Mouse (Mus musculus): ENCODE measurements at regions not wholly inside any gene's neighbourhood (a gene's known extent, or its start where the extent isn't known, plus 50 kb on each side); places are given as distances from the start of the nearest gene placed in this dataset.
A peak's percentile ranks its signal among the peaks of the same experiment; 100 is the strongest.

DNA sequence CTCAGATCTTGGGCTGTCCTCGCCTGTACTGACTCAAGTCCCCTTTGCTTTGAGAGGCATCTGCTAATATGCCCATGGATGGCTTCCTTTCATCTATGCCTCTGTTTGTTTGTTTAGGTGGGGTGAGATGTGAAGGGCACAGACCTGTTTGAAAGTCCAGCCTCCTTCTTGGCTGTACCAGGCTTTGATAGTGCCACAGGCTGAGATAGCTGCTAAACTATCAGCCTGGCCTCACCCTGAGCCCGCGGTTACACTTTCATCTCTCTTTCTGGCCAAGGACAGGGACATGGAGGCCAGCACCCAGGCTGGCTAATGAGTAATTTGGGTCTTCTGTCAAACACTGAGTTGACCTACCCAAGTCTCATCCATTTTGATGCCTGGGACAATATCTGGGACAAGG, 105.0 kb upstream of the Parp11 start:
- DNase-seq (ENCODE audit: low read depth, low spot score) = no peak

DNA sequence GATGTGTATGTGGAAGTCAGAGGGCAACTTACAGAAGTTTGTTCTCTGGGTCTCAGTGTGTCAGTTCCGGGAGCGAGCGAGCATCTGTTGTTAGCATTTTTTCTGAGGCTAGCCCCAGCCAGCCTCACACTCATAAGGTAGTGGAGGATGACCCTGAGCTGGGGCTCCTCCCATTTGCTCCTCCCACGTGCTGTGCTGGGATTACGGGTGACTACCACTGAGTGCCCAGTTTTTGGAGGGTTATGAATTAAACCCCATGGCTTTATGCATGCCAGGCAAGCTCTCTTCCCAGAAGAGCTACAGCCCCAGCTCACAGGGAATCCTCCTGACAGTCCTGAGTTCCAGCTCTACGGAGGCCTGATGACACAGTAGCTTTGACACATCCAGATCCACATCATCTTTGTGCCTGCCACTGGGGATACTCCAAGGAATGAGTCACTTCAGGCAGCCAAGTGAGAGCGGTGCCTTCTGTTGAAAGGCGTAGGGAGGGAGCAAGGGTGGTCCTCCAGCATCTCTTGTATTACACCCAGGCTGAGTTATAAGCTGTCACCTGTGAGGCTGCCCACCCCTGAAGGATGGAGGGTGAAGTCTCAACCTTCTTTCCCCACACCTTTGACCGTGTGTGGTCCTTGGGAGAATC, 97.8 kb upstream of the Parp11 start:
- no peak for DNase-seq (ENCODE audit: low read depth, low spot score)

DNA sequence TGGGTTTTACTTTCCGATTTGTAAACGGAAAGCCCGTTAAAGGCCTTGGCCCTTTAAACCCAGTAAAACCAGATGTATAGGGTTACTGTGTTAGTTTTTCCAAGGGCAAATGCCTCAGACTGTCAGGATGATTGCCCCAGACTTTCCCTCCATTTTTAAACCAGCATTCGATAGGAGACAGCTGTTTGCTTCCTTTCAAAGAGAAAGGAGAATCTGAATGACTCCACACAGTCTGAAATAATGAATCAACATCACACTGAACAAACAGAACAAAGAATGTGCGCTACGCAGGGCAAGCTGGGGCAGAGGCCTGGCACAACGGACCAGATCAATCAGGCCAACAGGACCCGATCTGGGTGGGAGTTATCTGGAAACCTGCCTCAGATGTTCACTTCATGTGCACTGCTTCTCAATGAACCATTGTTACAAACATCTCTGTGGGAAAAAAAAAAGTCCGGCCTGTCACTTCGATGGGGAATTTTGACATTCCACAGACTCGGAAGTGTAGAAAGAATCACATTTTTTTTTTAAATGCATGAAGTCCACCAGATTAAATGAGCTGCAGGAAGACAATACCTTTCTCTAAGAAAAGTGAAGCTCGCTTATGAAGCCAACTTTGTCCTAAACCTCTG, 97.0 kb upstream of the Parp11 start:
- DNase-seq (ENCODE audit: low read depth, low spot score) = no peak

DNA sequence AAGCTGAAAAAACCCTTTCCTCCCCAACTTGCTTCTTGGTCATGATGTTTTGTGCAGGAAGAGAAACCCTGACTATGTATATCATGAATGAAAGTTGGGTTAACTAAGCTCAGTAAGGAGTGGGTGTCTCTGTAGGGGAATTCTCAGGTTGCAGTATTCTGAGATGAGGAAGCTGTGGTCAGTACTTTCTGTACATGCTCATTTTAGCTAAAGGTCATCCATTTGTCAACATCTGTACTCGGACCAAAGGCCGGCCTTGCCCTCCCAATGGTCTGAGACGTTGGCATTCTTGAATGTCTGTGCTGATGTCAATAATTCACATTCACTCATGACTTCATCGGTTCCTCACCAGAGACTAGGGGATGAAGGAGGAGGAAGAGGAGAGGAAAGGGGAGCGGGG, 94.9 kb upstream of the Parp11 start:
- no peak for DNase-seq (ENCODE audit: low read depth, low spot score)

DNA sequence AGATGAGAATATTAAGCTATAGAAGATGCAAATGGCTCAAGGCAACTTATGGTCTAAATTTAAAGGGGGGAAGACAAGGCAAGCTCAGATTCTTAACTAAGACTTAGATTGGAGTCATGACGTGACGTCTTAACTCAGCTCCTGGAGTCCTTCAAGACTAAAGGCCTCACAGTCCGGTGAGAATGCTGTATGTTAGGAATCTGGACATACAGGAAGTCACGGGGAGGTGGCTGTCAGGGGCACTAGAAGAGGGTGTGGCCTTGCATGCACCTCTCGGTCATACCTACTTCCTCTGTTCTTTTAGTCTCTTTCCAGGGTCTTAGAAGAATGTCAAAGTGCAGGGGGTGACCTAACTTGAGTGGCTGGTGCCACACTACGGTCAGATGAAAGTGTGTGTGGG, 91.5 kb upstream of the Parp11 start:
- no peak for DNase-seq (ENCODE audit: low read depth, low spot score)

DNA sequence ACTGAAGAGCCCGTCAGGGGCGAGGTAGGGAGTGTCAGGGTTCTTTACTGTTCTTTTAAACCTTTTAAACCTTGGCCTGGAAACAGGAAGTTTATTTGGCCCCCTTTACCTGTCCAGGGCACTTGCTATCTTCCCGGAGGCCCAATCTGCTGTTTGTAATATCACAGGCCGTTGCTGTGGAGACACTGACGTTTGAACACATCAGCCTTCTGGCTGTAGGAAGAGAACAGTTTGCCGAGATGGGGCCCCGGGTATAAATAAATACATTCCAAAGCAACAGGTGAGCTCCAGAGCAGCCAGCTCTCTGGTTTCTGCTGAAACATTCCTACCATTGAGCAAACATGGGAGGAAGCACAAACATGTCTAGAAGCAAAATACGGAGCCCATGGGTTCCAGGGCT, 90.2 kb upstream of the Parp11 start:
- DNase-seq (ENCODE audit: low read depth, low spot score) = no peak

DNA sequence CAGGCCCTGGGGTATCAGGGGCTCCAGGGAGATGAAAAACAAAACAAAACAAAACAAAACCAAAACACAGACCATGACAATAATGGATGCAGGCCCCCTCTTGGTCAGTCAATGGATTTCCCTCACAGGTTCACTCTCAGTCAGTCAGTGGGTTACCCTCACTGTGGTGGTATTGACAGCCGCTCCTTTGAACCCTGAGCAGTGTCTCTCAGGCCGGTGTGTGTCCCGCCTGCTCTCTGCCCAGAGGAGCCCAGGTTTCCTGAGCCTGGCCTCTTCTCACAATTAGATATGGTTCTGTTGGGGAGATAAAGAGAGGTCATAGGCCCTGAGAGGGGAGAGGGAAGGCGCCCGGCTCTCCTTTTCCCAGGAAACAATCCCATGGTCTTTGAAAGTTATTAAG, 87.8 kb upstream of the Parp11 start:
- no peak for DNase-seq (ENCODE audit: low read depth, low spot score)

DNA sequence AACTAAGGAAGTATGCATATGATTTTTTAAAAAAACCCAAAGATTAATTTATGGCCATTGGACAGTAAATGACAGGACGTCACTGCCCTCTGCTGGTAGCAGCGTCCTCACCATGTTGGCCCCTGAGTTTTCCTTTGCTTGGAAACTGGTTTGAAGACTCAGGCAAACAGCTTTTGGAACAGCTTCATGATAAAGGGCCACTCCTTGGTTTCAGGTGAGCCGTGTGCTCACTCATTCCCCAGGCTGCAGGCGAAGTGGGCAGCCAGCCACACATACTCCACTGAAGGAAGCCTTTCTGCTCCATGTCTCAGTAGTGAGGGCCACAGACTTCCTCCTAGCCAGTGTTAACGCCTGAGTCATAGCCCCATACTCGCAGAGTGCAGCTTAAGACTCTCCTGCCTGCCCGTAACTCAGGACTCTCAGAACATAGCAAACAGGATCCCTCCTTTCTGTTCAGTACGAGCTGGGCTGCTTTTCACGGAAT, 87.2 kb upstream of the Parp11 start:
- DNase-seq (ENCODE audit: low read depth, low spot score) = peak; percentile 80

DNA sequence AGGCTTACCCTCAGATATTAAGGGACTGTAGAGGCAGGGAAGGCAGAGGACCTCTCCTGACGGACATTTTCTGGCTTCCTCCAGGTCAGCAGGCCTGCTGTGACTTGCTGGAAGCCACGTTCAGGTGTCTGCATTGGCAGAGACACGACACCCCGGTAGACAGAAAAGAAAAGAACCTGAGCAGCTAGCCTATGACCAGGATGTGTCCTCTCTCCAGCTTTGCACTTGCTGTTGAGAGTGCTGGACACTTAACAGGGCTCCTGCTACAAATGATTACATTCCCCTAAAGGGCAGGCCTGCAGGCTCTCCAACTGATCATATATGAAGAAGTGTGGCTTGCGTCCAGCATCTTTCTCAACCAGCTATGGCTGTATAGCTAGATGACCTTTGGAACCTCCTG, 84.5 kb upstream of the Parp11 start:
- DNase-seq (ENCODE audit: low read depth, low spot score) = no peak

DNA sequence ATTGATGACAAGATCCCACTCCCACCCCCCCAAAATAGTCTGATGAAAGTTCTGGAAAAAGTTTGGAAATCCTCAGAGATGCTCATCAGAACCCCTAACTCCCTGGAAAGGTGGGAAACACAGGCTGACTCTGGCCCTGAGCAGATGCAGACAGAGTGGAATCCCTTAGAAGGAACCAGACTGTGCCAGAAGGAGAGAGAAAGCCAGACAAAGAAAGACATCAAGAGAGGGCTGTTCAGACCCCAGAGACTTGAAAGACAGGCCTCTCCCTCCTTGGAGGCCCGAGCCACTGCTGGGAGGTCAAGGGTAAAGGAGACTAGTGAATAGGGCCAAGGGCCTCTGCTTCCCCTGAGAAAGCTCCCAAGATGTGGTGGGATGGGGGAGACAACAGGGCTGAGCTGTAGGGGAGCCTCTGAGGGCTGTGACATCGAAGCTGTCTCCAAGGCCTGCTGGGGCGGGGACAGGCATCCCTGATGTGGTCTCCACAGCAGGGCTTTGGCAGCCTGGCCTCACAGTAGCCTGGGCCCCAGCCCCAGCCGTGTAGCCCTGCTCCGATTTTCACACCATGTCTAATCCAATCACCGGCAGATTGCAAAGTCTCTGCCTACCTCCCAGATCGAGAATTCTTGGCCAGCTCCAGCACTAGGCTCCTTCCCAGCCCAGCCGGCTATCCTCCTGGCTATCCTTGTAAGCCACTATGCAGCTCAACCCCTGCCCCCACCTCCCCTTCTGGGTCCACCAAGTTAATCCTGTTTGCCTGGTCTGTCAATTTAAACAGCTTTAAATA, 83.5 kb upstream of the Parp11 start:
- DNase-seq (ENCODE audit: low read depth, low spot score) = no peak

DNA sequence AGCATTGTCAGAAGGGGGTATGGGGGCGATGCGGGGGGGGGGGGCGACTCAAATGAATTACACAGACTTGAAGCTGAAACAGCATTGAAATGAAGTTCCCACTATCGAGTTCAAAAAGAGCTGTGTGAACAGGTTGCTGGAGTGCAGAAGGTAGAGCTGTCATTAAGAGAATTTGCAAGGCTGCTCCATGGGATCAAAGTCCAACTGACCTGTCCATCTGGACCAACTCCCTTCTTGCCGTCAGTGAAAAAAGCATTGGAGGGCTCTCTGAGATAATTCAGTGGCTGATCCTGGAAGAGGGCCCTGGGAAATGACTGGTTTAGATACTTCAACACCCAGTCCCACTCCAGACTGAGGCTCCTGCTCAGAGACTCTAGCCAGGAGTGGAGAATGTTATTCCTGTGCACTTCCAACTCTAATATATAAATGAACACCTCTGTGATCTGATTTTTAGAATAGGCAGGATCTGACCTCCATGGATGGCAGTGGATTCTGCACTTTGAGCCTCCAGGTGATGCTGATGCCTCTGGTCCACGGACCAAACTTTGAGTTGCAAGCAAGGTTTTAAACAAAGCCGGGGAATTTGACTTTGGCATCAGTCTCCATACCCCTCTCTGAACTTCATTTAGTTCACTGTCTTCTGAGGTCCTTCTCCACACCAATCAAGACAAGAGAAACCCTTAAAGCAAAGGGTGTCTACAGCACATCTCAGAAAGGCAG, 82.6 kb upstream of the Parp11 start:
- DNase-seq (ENCODE audit: low read depth, low spot score) = no peak

DNA sequence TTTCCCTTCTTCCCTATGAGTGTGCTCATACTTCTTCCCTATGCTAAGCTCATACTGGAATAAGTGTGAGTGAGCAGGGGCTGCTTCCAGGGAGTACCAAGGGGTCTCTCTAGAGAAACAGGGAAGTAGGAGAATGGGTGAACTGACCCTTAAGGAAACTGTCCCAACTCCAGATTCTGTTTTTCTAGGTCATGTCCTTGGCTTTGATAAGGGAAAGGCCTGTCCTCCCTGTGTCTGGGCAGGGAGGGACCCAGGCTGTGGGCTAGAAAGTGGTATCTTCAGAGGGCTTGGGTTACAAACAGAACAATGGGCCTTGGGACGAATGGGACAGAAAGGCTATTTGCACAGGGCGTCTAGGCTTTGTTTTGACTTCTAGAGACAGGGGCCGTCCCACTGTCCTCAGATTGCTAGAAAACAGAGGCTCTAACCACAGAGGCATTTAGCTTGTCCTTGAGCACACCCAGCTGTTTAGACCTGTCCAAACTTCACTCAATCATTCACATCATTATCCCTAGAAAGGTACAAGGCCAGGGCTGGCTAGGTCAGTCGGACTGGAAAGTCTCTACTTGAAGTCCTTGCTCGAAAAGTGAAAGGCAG, 82.0 kb upstream of the Parp11 start:
- DNase-seq (ENCODE audit: low read depth, low spot score) = no peak

DNA sequence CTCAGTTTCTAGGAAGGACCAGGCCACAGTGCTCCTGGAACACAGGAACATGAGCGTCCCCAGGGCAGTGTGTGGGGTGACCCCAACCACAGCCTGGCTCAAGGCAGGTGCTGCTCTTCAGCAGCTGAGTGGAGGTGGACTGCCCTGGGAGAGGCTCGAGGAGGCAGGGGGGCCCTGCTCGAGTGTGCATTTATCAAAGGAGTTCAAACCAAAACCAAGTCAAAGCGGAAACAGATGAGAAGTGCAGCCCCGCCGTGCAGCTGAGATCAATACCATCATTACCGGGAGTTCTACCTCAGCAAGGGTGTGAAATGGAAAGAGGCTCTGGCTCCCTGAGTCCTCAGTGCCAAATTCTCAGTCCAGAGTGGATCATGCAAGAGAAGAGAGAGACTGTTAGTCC, 81.4 kb upstream of the Parp11 start:
- DNase-seq (ENCODE audit: low read depth, low spot score) = peak; percentile 44

DNA sequence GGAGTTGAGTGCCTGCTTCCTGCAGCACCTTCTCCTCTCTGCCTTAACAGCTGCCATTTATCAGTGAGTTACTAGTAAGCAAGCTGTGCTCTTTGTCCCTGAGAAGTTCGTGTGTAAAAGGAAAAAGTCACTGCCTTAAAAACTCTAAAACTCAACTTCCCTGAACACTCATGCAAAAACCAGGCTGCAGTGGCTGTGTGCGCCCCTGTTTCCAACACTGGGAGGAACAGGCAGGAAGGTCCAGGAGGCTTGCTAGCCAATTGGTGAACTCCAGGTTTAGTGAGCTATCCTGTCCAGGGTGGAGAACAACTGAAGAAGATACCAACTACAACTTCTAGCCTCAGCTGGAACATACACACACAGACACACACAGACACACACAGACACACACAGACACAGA, 81.0 kb upstream of the Parp11 start:
- DNase-seq (ENCODE audit: low read depth, low spot score) = no peak

DNA sequence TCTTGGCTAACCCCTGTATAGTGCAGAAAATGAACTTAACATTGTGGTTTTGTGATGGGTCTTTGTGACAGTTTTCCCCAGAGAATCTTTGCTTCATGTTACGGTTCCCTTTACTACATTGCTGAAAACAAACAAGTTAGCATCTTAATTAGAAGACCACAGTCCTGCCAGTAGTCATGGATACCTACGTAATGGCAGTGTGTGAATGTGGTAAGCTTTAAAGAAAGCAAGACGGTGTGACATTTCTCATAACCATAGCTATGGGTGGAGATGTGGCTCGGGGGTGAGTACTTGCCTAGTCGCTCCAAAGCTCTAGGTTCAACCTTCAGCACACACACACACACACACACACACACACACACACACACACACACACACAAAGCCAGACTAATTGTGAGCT, 73.6 kb upstream of the Parp11 start:
- DNase-seq (ENCODE audit: low read depth, low spot score) = no peak

DNA sequence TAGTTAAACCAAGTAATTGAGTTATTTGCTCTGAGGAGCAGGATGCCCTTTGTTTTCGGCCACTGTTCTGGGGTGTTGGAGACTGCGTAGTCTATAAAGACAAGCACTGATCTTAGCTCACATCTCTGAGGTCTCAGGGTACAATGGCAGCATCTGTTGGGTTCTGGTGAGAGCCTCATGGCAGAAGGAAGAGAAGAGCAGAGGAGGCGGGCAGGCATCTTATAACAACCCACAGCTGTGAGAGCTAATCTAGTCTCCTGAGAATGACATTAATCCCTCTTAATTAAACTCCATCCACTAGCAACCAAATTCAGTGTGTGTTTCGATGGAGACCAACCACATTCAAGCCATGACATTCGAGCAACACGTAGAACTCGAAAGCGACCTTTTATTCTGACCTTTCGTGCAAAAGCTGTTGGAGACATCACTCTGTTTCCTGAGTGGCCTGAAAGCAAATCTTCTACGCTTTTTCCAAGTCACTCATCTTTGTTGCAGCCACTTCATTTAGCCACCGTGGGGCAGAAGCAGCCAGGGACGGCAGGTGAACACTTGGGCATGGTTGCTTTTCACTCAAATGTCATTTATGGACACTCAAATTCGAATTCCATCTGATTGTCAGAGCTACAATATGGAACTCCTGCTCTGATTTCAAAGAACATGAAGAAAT, 72.7 kb upstream of the Parp11 start:
- no peak for DNase-seq (ENCODE audit: low read depth, low spot score)

DNA sequence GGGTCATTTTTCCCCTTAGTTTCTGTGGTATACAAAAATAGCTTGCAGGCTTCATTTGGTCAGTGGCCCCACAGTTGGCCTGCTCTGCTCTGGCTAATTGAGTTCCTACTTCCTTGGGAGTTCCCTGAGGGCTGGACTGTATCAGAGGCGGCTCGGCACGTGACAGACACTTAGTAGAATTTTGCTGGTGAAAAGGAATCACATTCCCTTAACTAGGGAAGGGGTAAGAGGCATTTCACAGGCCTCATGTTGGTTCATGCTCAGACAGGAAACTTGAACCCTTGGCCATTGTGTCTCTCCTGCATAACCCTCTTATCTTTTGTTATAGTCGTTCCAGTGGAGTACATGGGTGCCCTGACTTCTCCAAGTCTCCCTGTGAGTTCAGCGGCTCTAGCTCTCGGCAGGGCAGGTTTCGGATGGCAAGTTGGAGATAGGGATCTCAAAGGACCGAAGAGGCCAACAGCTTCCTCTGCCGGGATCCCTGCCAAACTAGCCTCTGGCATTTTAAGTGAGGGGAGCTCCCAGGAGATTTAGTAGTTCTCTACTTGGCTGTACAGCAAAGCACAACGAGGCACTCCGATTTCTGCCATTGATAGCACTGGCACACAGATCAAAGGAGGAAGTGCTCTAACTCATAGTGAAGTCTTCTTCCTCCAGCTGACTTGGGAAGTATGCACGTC, 72.0 kb upstream of the Parp11 start:
- no peak for DNase-seq (ENCODE audit: low read depth, low spot score)

DNA sequence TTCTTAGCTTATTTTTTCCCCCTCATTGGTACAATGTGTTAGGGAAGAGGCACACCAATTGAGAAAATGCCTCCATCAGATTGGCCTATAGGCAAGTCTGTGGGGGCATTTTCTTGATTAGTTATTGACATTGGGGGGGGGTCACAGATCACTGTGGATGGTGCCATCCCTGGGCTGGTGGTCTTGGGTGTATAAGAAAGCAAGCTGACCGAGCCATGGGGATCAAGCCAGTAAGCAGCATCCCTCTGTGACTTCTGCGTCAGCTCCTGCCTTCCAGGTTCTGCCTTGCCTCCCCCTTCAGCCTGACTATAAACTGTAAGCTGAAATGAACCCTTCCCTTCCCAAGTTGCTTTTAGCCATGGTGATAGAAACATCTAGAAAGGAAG, 71.5 kb upstream of the Parp11 start:
- DNase-seq (ENCODE audit: low read depth, low spot score) = no peak

DNA sequence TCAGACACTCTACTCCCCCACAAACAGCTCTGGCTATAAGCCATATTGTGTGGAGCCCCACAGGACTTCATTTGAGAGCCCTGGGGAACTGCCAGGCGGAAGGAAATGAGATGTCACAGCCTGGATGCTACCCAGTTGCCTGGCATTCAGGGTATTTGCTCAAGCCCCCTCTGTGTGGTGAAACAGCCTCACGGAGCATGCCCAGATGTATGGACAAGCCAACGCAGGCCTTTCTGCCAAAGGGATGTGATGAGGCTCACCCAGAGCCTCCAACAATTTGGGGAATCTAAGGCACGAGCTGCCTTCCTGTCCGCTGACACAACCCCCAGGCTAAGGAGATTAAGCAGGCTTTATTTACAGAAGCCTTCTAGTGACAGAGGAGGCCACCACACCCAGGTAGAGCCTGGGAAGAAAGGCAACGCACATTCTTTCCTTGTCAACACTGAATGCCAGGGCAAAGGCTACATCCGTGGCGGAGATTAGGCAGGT, 70.9 kb upstream of the Parp11 start:
- no peak for DNase-seq (ENCODE audit: low read depth, low spot score)

DNA sequence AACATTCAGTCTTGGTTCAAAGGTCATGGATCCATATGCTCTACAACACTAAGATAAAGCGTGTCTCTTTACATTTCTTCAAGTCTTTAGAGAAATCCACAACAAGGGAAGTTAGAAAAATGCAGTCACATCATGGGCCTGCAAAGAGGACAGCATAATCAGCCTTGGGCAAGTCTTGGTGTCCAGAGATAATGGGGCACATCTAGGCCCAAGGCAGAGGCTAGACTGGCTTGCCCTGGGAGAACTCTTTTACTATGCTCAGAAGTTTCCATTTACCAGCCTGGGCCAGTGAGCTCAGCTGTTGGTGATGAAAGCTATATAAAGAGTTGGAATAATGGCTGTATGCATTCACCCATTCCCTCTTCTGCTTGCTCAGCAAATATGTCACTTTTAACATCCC, 67.9 kb upstream of the Parp11 start:
- no peak for DNase-seq (ENCODE audit: low read depth, low spot score)

DNA sequence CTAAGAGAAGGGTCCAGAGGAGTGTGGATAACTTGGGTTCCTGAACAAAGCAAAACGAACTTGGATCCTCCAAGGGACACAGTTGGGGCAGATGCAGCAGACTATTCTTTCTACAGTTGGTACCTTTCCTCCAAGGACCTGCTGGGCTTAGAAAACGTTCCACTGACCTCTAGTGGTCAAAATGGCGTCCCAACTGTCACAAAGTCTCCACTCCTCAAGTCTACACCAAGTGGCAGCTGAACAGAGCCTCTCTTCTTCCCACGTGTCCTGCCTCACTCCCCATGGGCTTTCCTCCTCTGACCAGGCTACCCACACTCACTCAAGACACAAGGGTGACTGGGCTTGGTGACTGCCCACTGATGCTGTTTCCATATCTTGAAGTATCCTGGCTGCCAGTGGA, 67.1 kb upstream of the Parp11 start:
- peak; percentile 56 for DNase-seq (ENCODE audit: low read depth, low spot score)
